9 mouse cellular contexts compared by ENCODE assay signal in the genomic region with DNA sequence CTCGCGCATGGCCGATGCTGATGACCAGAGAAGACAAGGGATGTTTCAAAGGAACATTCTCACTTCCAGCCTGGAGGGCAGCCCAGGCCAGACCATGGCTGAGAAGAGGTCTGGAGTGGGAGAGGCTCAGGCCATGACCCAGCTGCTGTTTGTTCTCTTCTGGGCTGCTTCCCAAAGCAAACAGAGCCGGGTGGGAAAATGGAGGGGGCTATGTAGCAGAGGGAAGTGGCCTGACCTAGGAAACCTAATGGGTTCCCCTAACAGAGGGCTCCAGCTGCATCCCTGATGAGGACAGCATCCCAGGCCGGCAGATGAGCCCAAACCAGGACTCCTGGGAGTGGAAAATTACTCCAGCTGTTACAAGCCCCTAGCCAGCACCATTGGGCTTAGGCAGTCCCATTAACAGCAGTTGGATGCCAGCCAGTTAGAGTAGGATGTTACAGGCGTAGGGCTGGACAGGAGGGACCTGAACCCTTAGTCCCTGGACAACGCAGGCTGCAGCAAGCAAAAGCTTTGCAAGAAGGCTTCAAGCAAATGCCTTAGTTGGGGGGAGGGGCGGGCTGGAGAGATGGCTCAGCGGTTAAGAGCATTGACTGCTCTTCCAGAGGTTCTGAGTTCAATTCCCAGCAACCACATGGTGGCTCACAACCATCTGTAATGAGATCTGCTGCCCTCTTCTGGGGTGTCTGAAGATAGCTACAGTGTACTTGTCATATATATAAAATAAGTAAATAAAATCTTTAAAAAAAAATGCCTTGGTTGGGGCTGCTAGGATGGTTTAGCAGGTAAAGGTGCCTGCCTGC. TPM values are rescaled to one million over a fixed set of nuclear protein-coding genes. Genes with fewer than 3 reads are reported as not detected.
A peak's percentile ranks its signal among the peaks of the same experiment; 100 is the strongest.
DNase-seq lines count a peak whose midpoint lies in the region; ATAC-seq and TF ChIP-seq lines count a peak whose summit lies in the region.
"Had no signal": no experiment of that assay in that cellular context is flagged by ENCODE, and none has a peak within 500 bp of the region (broad histone marks: within the 10 kb centered on the region; RNA-seq: fewer than 3 reads in every experiment).

No protein-coding gene starts in this region.

- peak overlapping the region; percentile 9; the same call in 1 of the 2 replicates for H3K9ac ChIP-seq in heart, adult 2 months (ENCODE audit: low read depth, low read length)
- H3K9ac ChIP-seq in intestine, postnatal 0 days (ENCODE audit: low read depth, low read length): no peak overlapping the region
- H3K9ac ChIP-seq in liver, postnatal 0 days (replicated peaks): no peak overlapping the region
- H3K9ac ChIP-seq in stomach, embryonic 14.5 days (replicated peaks; ENCODE audit: low read depth, low read length): no peak overlapping the region

- peak; percentile 72 for DNase-seq in ZHBTc4 (ENCODE audit: low read depth, low spot score)
- peak; percentile 87 to 93 for DNase-seq in heart, adult 2 months
- DNase-seq in liver, postnatal 0 days: peak; percentile 70
- no peak for DNase-seq in frontal cortex, postnatal 25 days (ENCODE audit: low spot score in 2 of 2)
- no peak for DNase-seq in embryo, embryonic 10.5 days (ENCODE audit: low spot score)

- H3K9me3 ChIP-seq in E14TG2a.4 (ENCODE audit: low read length): no peaks in the 10 kb centered on the region
- no peaks in the 10 kb centered on the region for H3K9me3 ChIP-seq in intestine, postnatal 0 days (ENCODE audit: control insufficient read depth)
- no peaks in the 10 kb centered on the region for H3K9me3 ChIP-seq in liver, postnatal 0 days (ENCODE audit: low read length)
- no peaks in the 10 kb centered on the region for H3K9me3 ChIP-seq in stomach, embryonic 14.5 days (ENCODE audit: control insufficient read depth, low read depth, low read length)

- H3K4me1 ChIP-seq in E14TG2a.4 (replicated peaks; ENCODE audit: low read depth, low read length): peaks cover 99% of the 10 kb centered on the region
- H3K4me1 ChIP-seq in heart, adult 2 months (ENCODE audit: control insufficient read depth, insufficient read depth, low read length): peaks cover 66% of the 10 kb centered on the region
- H3K4me1 ChIP-seq in intestine, postnatal 0 days (replicated peaks; ENCODE audit: control insufficient read depth, insufficient read depth, low read length): peaks cover 36% of the 10 kb centered on the region
- peaks cover 69% of the 10 kb centered on the region for H3K4me1 ChIP-seq in liver, postnatal 0 days (ENCODE audit: insufficient read depth)
- peaks cover 86% of the 10 kb centered on the region for H3K4me1 ChIP-seq in stomach, embryonic 14.5 days (ENCODE audit: control insufficient read depth, insufficient read depth, low read length)

- no peaks in the 10 kb centered on the region for H3K27me3 ChIP-seq in E14TG2a.4 (ENCODE audit: insufficient read depth, low read length)
- no peaks in the 10 kb centered on the region for H3K27me3 ChIP-seq in heart, adult 2 months (ENCODE audit: control insufficient read depth, insufficient read depth, low read length)
- no peaks in the 10 kb centered on the region for H3K27me3 ChIP-seq in intestine, postnatal 0 days (replicated peaks; ENCODE audit: control insufficient read depth, insufficient read depth, low read length)
- H3K27me3 ChIP-seq in liver, postnatal 0 days (ENCODE audit: insufficient read depth, low read length): no peaks in the 10 kb centered on the region
- no peaks in the 10 kb centered on the region for H3K27me3 ChIP-seq in stomach, embryonic 14.5 days (ENCODE audit: control insufficient read depth, insufficient read depth, low read length)

- no peak for TF ChIP-seq CTCF in E14TG2a.4 (conservative IDR thresholded peaks at IDR 0.05; ENCODE audit: low read length)
- TF ChIP-seq CTCF in heart, adult 2 months (IDR thresholded peaks at IDR 0.05): peak; percentile 63
- peak; percentile 45 for TF ChIP-seq CTCF in intestine, postnatal 0 days (IDR thresholded peaks at IDR 0.05; ENCODE audit: low read depth)
- no peak for TF ChIP-seq CTCF in liver, postnatal 0 days (IDR thresholded peaks at IDR 0.05; ENCODE audit: low read depth)

- peak overlapping the region; percentile 98 for H3K27ac ChIP-seq in heart, adult 2 months
- 0 out of 2 replicates have a peak overlapping the region, but pooled peaks have one; percentile 15 for H3K27ac ChIP-seq in intestine, postnatal 0 days (ENCODE audit: low read depth, low read length)
- peak overlapping the region; percentile 44; the same call in 1 of the 2 replicates for H3K27ac ChIP-seq in liver, postnatal 0 days (ENCODE audit: low read depth)
- H3K27ac ChIP-seq in stomach, embryonic 14.5 days (ENCODE audit: low read length): peak overlapping the region; percentile 22
- H3K27ac ChIP-seq: macrophage had no signal

- H3K4me2 ChIP-seq in intestine, postnatal 0 days (replicated peaks; ENCODE audit: low read depth): no peak overlapping the region
- H3K4me2 ChIP-seq in liver, postnatal 0 days (ENCODE audit: low read depth, low read length): no peak overlapping the region
- H3K4me2 ChIP-seq in stomach, embryonic 14.5 days (replicated peaks; ENCODE audit: low read depth, low read length): 0 out of 2 replicates have a peak overlapping the region, but pooled peaks have one; percentile 12

- H3K36me3 ChIP-seq in E14TG2a.4 (ENCODE audit: insufficient read depth, low read length): peaks cover 38% of the 10 kb centered on the region
- peaks cover 43% of the 10 kb centered on the region for H3K36me3 ChIP-seq in heart, adult 2 months (ENCODE audit: control insufficient read depth, insufficient read depth, low read length)
- H3K36me3 ChIP-seq in intestine, postnatal 0 days (ENCODE audit: control insufficient read depth, insufficient read depth): peaks cover 2% of the 10 kb centered on the region
- H3K36me3 ChIP-seq in liver, postnatal 0 days (replicated peaks; ENCODE audit: insufficient read depth, low read length): peaks cover 2% of the 10 kb centered on the region; the same call in 1 of the 2 replicates
- no peaks in the 10 kb centered on the region; the same call in 1 of the 2 replicates for H3K36me3 ChIP-seq in stomach, embryonic 14.5 days (ENCODE audit: control insufficient read depth, insufficient read depth, low read length)

- peak overlapping the region; percentile 70 for H3K4me3 ChIP-seq in E14TG2a.4 (replicated peaks; ENCODE audit: low read length)
- 0 out of 2 replicates have a peak overlapping the region, but pooled peaks have one; percentile 11 for H3K4me3 ChIP-seq in heart, adult 2 months
- H3K4me3 ChIP-seq in intestine, postnatal 0 days (ENCODE audit: low read depth, low read length): no peak overlapping the region
- H3K4me3 ChIP-seq in liver, postnatal 0 days (ENCODE audit: low read depth, low read length): no peak overlapping the region
- no peak overlapping the region for H3K4me3 ChIP-seq in stomach, embryonic 14.5 days (ENCODE audit: low read depth, low read length)

- WGBS in heart, adult 2 months: 14% methylated on average over 9 of the region's 9 CpGs
- WGBS in intestine, postnatal 0 days: 45% methylated on average over 9 of the region's 9 CpGs
- WGBS in liver, postnatal 0 days (ENCODE audit: insufficient replicate concordance): 42% methylated on average over 9 of the region's 9 CpGs
- WGBS in stomach, embryonic 14.5 days: 37% methylated on average over 9 of the region's 9 CpGs

- intact Hi-C loops in heart, adult 2 months (cut with DNase I): loop anchor here (10.0 kb wide), 1 partner anchor 574 kb away; no protein-coding TSS in a partner anchor

- no peak; the same call in 1 of the 2 replicates for ATAC-seq in intestine, postnatal 0 days
- ATAC-seq in liver, postnatal 0 days: peak; percentile 79
- ATAC-seq in stomach, embryonic 14.5 days (ENCODE audit: insufficient number of reproducible peaks, insufficient read depth, low FRiP score, low read depth): peak; percentile 21

- peak; percentile 20; the same call in 1 of the 2 replicates for TF ChIP-seq POLR2A in heart, adult 2 months (IDR thresholded peaks at IDR 0.05; ENCODE audit: insufficient read depth, low read depth, low read length)

- TF ChIP-seq EP300 in heart, adult 2 months (IDR thresholded peaks at IDR 0.05; ENCODE audit: insufficient read depth, low read depth, low read length): peak; percentile 98
- no peak for TF ChIP-seq EP300 in liver, postnatal 0 days (IDR thresholded peaks at IDR 0.05; ENCODE audit: low read depth)

- peaks cover 7% of the 10 kb centered on the region for H3K79me2 ChIP-seq in heart, adult 2 months (replicated peaks; ENCODE audit: control insufficient read depth, insufficient read depth, low read length)

RNA-seq across cellular contexts. Expression of a gene that starts 6.3 kb away (rescaled TPM):
- total RNA-seq in heart, adult 2 months (2021): 100 to 1,000 TPM; 234 to 237 TPM
- 317 and 318 TPM in 2 replicates for polyA plus RNA-seq in heart, adult 2 months (2012; rRNA removed)
- 102 and 103 TPM in 2 replicates for polyA plus RNA-seq in intestine, postnatal 0 days (2015; fragmentation: Nextera tagmentation; extraction: Ambion mirVana)
- polyA plus RNA-seq in liver, postnatal 0 days (2015; fragmentation: Nextera tagmentation; extraction: Ambion mirVana): 17.5 and 18.9 TPM in 2 replicates
- 131 and 139 TPM in 2 replicates for polyA plus RNA-seq in stomach, embryonic 14.5 days (2014; fragmentation: Nextera tagmentation; extraction: Ambion mirVana)

RNA-seq across cellular contexts. Expression of a gene that starts 23.4 kb away (rescaled TPM):
- total RNA-seq in heart, adult 2 months (2021): 10 to 100 TPM; 13.4 to 16.8 TPM
- 29.7 and 35.6 TPM in 2 replicates for polyA plus RNA-seq in heart, adult 2 months (2012; rRNA removed)
- 17.0 and 17.2 TPM in 2 replicates for polyA plus RNA-seq in intestine, postnatal 0 days (2015; fragmentation: Nextera tagmentation; extraction: Ambion mirVana)
- 3.4 and 4.6 TPM in 2 replicates for polyA plus RNA-seq in liver, postnatal 0 days (2015; fragmentation: Nextera tagmentation; extraction: Ambion mirVana)
- 68.0 and 68.9 TPM in 2 replicates for polyA plus RNA-seq in stomach, embryonic 14.5 days (2014; fragmentation: Nextera tagmentation; extraction: Ambion mirVana)

RNA-seq across cellular contexts. Expression of a gene that starts 24.2 kb away (rescaled TPM):
- 1 to 10 TPM; 7.4 to 7.5 TPM for total RNA-seq in heart, adult 2 months (2021)
- 24.8 and 35.6 TPM in 2 replicates for polyA plus RNA-seq in heart, adult 2 months (2012; rRNA removed)
- polyA plus RNA-seq in intestine, postnatal 0 days (2015; fragmentation: Nextera tagmentation; extraction: Ambion mirVana): 31.7 and 37.0 TPM in 2 replicates
- polyA plus RNA-seq in liver, postnatal 0 days (2015; fragmentation: Nextera tagmentation; extraction: Ambion mirVana): 7.4 and 9.0 TPM in 2 replicates
- polyA plus RNA-seq in stomach, embryonic 14.5 days (2014; fragmentation: Nextera tagmentation; extraction: Ambion mirVana): 106 and 108 TPM in 2 replicates
- polyA plus RNA-seq: macrophage had no signal

RNA-seq across cellular contexts. Expression of a gene that starts 35.4 kb away (rescaled TPM):
- 1 to 10 TPM; 1.3 to 1.5 TPM for total RNA-seq in heart, adult 2 months (2021)
- 0.97 and 1.4 TPM in 2 replicates for polyA plus RNA-seq in heart, adult 2 months (2012; rRNA removed)
- polyA plus RNA-seq in intestine, postnatal 0 days (2015; fragmentation: Nextera tagmentation; extraction: Ambion mirVana): 10.0 and 10.4 TPM in 2 replicates
- polyA plus RNA-seq in liver, postnatal 0 days (2015; fragmentation: Nextera tagmentation; extraction: Ambion mirVana): 0.78 and 0.81 TPM in 2 replicates
- 10.8 and 12.3 TPM in 2 replicates for polyA plus RNA-seq in stomach, embryonic 14.5 days (2014; fragmentation: Nextera tagmentation; extraction: Ambion mirVana)
- polyA plus RNA-seq: macrophage had no signal

RNA-seq across cellular contexts. Expression of a gene that starts 50.3 kb away (rescaled TPM):
- 10 to 100 TPM; 23.5 to 24.1 TPM for total RNA-seq in heart, adult 2 months (2021)
- polyA plus RNA-seq in heart, adult 2 months (2012; rRNA removed): 44.0 and 63.3 TPM in 2 replicates
- 31.6 and 33.0 TPM in 2 replicates for polyA plus RNA-seq in intestine, postnatal 0 days (2015; fragmentation: Nextera tagmentation; extraction: Ambion mirVana)
- 11.1 and 11.9 TPM in 2 replicates for polyA plus RNA-seq in liver, postnatal 0 days (2015; fragmentation: Nextera tagmentation; extraction: Ambion mirVana)
- polyA plus RNA-seq in stomach, embryonic 14.5 days (2014; fragmentation: Nextera tagmentation; extraction: Ambion mirVana): 121 and 126 TPM in 2 replicates

Comparison
In these comparisons a context has a peak if more than half of its experiments do, and no peak if none do; other contexts are left out.
1. H3K4me3 ChIP-seq: peak in E14TG2a.4 (single experiment) and heart, adult 2 months (single experiment); none in intestine, postnatal 0 days (single experiment), liver, postnatal 0 days (single experiment) and stomach, embryonic 14.5 days (single experiment).
2. CTCF ChIP-seq: peak in heart, adult 2 months (single experiment) and intestine, postnatal 0 days (single experiment); none in E14TG2a.4 (single experiment) and liver, postnatal 0 days (single experiment).
3. DNase-seq: peak in ZHBTc4 (single experiment), heart, adult 2 months (2 of 2) and liver, postnatal 0 days (single experiment); none in frontal cortex, postnatal 25 days (0 of 2) and embryo, embryonic 10.5 days (single experiment).
4. H3K27ac ChIP-seq: peak in every context shown above with its lines; median percentile 98 in heart, adult 2 months; 44 in liver, postnatal 0 days; 22 in stomach, embryonic 14.5 days; 15 in intestine, postnatal 0 days.